Mouse (Mus musculus) midbrain, embryonic 10.5 days (tissue): ENCODE results near the gene Rnf168. TPM values are rescaled to one million over a fixed set of nuclear protein-coding genes. Genes with fewer than 3 reads are reported as not detected.

ENCODE experiments used
- DNase-seq: peaks from one replicate; pipeline ENCODE4 v3.0.0-alpha.2; 2017; ENCODE audit warnings: low spot score
- H3K27ac ChIP-seq: fragments of 300-500 bp; sonication (generic); replicated peaks from 2 replicates; pipeline ENCODE4 v1.5.1; 2016; ENCODE audit warnings: mild to moderate bottlenecking
- H3K27me3 ChIP-seq: fragments of 300-500 bp; sonication (generic); 2 replicates; pipeline ENCODE4 v1.6.1; 2016; ENCODE audit warnings: low read depth, mild to moderate bottlenecking; ENCODE audit not compliant: poor library complexity, severe bottlenecking
- H3K36me3 ChIP-seq: fragments of 300-500 bp; sonication (generic); 2 replicates; pipeline ENCODE4 v1.6.1; 2016; ENCODE audit warnings: mild to moderate bottlenecking, moderate library complexity
- H3K4me1 ChIP-seq: fragments of 300-500 bp; sonication (generic); 2 replicates; pipeline ENCODE4 v1.6.1; 2016
- H3K4me3 ChIP-seq: fragments of 300-500 bp; sonication (generic); 2 replicates; pipeline ENCODE4 v1.5.1; 2016; ENCODE audit warnings: mild to moderate bottlenecking, moderate library complexity
- H3K9me3 ChIP-seq: fragments of 300-500 bp; sonication (generic); replicated peaks from 2 replicates; pipeline ENCODE4 v1.6.1; 2016; ENCODE audit warnings: mild to moderate bottlenecking
- WGBS: fragments of 180-500 bp; shearing (Covaris S2); methylation state at CpG from one replicate; pipeline ENCODE4 v1.1.7; 2016; 5-methylcytosine and 5-hydroxymethylcytosine counted together
- microRNA counts: library from miRNA; unstranded; fragments of <30 nt; microRNA quantifications from one replicate; lab custom pipeline; 2017
- microRNA-seq: library from miRNA; unstranded; fragments of <30 nt; microRNA quantifications from one replicate; pipeline ENCODE4, GENCODE M21; 2017
- polyA plus RNA-seq: library from polyadenylated mRNA; unstranded; fragments of >200 nt; fragmentation: Nextera tagmentation; extraction: Ambion mirVana; gene quantifications from 2 replicates; pipeline ENCODE4 v1.2.1, GENCODE M21; 2016

The Rnf168 gene
- polyA plus RNA-seq, 1 experiment from 2014 or later: 35.2 TPM

GRCm38 (mm10) chr16:32332040-32332555 lies 54.8 kb downstream of the Rnf168 start, which contains the start of gene Ubxn7:
TSS of gene Ubxn7 (plus strand) at chr16:32332257.
- peak; percentile 99 for DNase-seq
- WGBS: under 1% methylated on average over 52 of the region's 52 CpGs
- Histone ChIP-seq H3K27ac (peak within 1 kb of the TSS; percentile 99), H3K36me3 (no peaks in the 10 kb centered on the region), H3K4me1 (peaks cover 25% of the 10 kb centered on the region), H3K9me3 (no peaks in the 10 kb centered on the region), H3K27me3 (no peaks in the 10 kb centered on the region), H3K4me3 (peak within 1 kb of the TSS; percentile 97)

DNA sequence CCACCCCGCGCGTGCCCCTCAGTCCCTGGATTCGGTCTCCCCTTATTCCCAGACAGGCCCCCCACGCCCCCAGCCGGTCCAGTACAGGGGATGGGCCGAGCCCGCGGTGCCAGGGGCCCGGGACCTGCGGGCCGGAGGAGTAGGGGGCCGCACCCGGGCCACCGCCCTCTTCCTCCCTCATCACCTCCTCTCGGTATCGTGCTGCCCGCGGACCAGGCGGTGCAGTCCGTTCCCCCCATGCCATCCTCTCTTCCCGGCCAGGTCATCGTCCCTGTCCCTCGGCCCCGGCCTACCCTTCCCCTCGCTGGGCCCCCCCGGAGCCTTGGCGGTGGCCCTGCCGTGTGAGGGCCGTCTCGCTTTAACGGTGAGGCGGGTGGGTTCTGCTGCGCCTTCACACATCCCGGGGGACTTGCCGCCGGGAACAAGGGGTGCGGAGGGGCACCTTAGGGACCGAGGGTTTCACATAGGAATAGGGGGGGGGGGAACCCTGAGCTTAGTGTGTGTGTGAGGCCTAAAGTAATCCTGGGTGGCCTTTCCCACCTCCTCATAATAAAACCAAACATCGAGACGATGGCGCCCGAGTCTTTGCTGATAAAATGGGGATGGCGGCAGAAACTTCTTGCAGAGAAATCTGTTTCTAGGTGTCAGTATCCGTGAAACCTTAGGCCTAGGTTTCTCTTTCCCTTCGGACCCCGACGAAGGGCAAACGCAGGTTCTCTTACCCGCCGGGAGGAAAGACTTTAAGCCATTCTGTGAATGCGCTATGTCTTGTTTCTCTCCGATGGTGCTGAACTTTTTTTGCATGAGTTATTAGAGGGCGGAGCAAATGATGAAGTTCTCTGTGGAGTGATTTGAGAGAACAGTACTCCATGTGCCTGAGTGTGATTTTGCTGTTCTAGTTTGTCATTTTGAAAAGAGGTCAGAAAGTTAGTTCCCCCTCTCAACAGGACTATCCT lies 55.6 kb downstream of the Rnf168 start:
- Histone ChIP-seq H3K4me3 (peak overlapping the region; percentile 97), H3K9me3 (no peaks in the 10 kb centered on the region), H3K4me1 (peaks cover 25% of the 10 kb centered on the region), H3K27me3 (no peaks in the 10 kb centered on the region), H3K27ac (peak overlapping the region; percentile 99), H3K36me3 (no peaks in the 10 kb centered on the region)
- under 1% methylated on average over 54 of the region's 54 CpGs for WGBS
- DNase-seq: no peak

- WGBS: 92% methylated on average over 5 of the region's 5 CpGs
- DNase-seq: no peak
- no peaks in the 10 kb centered on the region for H3K36me3 ChIP-seq
Measured at GRCm38 (mm10) chr16:32335146-32335545, 57.9 kb downstream of the Rnf168 start.

DNA sequence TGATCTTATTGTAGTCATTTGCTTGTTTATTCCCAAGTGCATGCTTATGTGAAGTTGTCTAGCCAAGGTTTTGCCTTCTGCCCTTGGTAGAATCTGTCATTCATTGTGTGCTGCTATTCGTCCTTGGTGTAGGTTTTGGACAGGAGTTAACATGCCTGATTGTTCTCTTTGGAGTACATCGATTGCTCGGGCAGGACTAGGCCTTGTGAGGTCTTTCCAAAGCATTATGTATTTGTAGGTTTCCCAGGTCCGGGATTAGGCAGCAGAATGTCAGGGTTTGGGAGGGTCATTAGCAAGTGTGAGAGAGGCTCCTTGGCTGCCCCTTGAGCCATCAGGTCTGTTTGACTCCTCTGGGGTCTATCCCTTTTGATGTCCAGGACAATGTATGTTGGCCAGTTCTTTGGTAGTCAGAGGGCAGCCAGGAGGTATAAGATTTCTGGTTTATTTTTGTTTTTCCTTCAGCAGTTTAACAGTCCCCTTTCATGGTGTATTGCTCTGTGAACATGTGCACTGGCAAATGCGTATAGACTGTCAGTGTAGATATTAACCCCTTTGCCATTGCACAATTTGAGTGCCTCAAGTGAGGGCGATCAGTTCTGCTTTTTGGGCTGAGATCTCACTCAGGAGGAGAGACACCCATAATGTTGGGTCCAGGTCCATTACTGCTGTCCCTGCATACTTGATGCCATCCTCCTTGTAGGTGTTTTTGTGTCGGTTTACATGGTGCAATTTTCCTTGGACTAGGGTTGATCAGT lies 58.9 kb downstream of the Rnf168 start:
- Histone ChIP-seq H3K27ac (no peak overlapping the region), H3K4me1 (peaks cover 24% of the 10 kb centered on the region), H3K4me3 (no peak overlapping the region), H3K36me3 (no peaks in the 10 kb centered on the region; the same call in 1 of the 2 replicates), H3K27me3 (no peaks in the 10 kb centered on the region), H3K9me3 (no peaks in the 10 kb centered on the region)
- 81% methylated on average over 7 of the region's 7 CpGs for WGBS
- no peak for DNase-seq

More at GRCm38 (mm10) chr16:32335146-32335545, 57.9 kb downstream of the Rnf168 start:
- Histone ChIP-seq H3K4me3 (no peak overlapping the region), H3K9me3 (no peaks in the 10 kb centered on the region), H3K4me1 (peaks cover 25% of the 10 kb centered on the region), H3K27me3 (no peaks in the 10 kb centered on the region), H3K27ac (no peak overlapping the region)

- H3K36me3 ChIP-seq: no peaks in the 10 kb centered on the region; the same call in 1 of the 2 replicates
Measured at GRCm38 (mm10) chr16:32337001-32337400, 59.7 kb downstream of the Rnf168 start.

DNA sequence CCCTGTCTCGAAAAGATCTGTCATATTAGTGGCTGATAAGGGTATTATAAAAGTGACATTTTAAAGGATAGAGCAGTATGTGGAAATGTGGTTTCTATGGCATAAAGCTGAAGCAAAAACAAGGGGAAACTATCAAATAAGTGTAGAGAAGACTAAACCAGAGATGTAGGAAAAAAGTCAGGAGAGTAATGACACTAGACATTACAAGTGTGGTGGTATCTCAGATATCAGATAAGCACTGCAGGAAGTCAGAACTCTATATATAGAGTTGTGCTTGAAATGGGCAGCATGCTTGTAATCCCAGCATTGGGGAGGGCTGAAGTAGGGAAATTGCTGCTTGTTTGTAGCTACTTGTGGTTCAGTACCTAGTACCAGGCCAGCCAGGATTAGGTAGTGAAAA lies 63.2 kb downstream of the Rnf168 start:
- Histone ChIP-seq H3K27me3 (no peaks in the 10 kb centered on the region), H3K27ac (no peak overlapping the region), H3K9me3 (no peaks in the 10 kb centered on the region), H3K4me1 (peaks cover 6% of the 10 kb centered on the region), H3K36me3 (no peaks in the 10 kb centered on the region; the same call in 1 of the 2 replicates), H3K4me3 (no peak overlapping the region)
- DNase-seq: no peak
- 95% methylated on average over 1 of the region's 1 CpGs for WGBS

More at GRCm38 (mm10) chr16:32337001-32337400, 59.7 kb downstream of the Rnf168 start:
- Histone ChIP-seq H3K4me3 (no peak overlapping the region), H3K4me1 (peaks cover 19% of the 10 kb centered on the region), H3K27me3 (no peaks in the 10 kb centered on the region), H3K27ac (no peak overlapping the region), H3K9me3 (no peaks in the 10 kb centered on the region)
- DNase-seq: no peak

DNA sequence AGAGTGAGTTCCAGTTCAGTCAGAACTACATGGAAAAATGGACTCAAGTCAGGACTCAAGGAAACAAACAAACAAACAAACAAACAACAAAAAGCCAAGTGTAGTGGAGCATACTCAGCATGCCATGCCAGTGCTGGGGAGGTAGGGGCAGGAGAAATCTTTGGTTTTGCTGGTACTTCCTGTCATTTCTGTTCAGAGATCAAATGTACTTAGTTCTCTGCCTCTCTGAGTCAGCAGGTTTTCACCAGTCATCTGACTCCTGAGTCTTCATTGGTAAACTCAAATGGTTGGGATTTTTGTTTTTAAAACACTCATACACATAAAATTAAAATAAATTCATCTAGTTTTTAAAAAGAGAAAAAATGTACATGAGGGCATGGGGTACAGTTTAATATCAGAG lies 68.3 kb downstream of the Rnf168 start:
- no peaks in the 10 kb centered on the region for H3K4me1 ChIP-seq
- no peaks in the 10 kb centered on the region for H3K9me3 ChIP-seq
- DNase-seq: no peak
- H3K27ac ChIP-seq: no peak overlapping the region
- H3K27me3 ChIP-seq: no peaks in the 10 kb centered on the region
- peaks cover under 1% of the 10 kb centered on the region; the same call in 1 of the 2 replicates for H3K36me3 ChIP-seq
- H3K4me3 ChIP-seq: no peak overlapping the region

DNA sequence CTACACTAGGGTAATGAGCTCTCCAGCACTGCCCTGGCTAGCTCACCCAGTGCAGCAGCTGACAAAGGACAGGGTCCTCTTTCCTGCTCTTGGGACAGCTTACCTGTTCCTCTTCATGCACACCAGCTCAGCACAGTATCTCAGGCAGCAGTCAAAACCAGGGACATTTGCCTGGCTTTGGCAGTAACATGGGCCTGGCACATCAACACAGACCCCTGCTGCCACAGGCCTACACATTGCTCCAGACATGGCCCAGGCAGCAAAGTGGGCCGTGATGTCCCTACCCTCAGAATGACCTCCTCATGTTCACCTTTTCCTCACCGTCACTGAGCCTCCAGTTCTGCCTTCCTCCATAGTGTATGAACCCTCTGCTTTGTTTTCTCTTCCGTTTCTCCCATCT lies 73.5 kb downstream of the Rnf168 start:
- H3K27me3 ChIP-seq: no peaks in the 10 kb centered on the region
- WGBS: 86% methylated on average over 3 of the region's 3 CpGs

More for the DNA sequence above, 73.5 kb downstream of the Rnf168 start:
- no peak for DNase-seq
- no peaks in the 10 kb centered on the region for H3K9me3 ChIP-seq
- no peak overlapping the region for H3K4me3 ChIP-seq
- H3K4me1 ChIP-seq: no peaks in the 10 kb centered on the region
- no peak overlapping the region for H3K27ac ChIP-seq
- peaks cover 46% of the 10 kb centered on the region for H3K36me3 ChIP-seq

MicroRNAs encoded within 50 kb of the gene (microRNA counts, 519-probe panel; counts per million panel counts)
- not detected for microRNA mmu-miR-1946a (lab: Ali Mortazavi, UCI)

Small RNAs within 50 kb of the gene (microRNA-seq; reads per million reads assigned to microRNA genes)
- not detected for gene Mir1946a

Other genes with a start within 250 kb of the Rnf168 start
- gene Pak2, start 198.1 kb upstream of the Rnf168 start, polyA plus RNA-seq: 40.8 and 45.1 TPM in 2 replicates
- gene Pigx, start 177.7 kb upstream of the Rnf168 start, polyA plus RNA-seq: 148 and 153 TPM in 2 replicates
- 36.2 and 38.3 TPM in 2 replicates for gene Cep19, start 177.7 kb upstream of the Rnf168 start, polyA plus RNA-seq
- gene Nrros, start 111.9 kb upstream of the Rnf168 start, polyA plus RNA-seq: 8.9 and 9.1 TPM in 2 replicates
- 0.25 TPM in 1 of 2 replicates, not detected in the other for gene Bex6, start 97.6 kb upstream of the Rnf168 start, polyA plus RNA-seq
- 7.0 and 8.6 TPM in 2 replicates for gene Fbxo45, start 30.3 kb upstream of the Rnf168 start, polyA plus RNA-seq
- gene Wdr53, start 30.2 kb upstream of the Rnf168 start, polyA plus RNA-seq: 18.6 and 19.2 TPM in 2 replicates
- 0.07 TPM in 1 of 2 replicates, not detected in the other for gene Smco1, start 6.0 kb upstream of the Rnf168 start, polyA plus RNA-seq
- 25.7 and 28.5 TPM in 2 replicates for gene Ubxn7, start 54.8 kb downstream of the Rnf168 start, polyA plus RNA-seq
- gene Tm4sf19, start 123.0 kb downstream of the Rnf168 start, polyA plus RNA-seq: not detected in 2 replicates
- 34.6 and 36.3 TPM in 2 replicates for gene Tctex1d2, start 142.2 kb downstream of the Rnf168 start, polyA plus RNA-seq
- gene Pcyt1a, start 153.5 kb downstream of the Rnf168 start, polyA plus RNA-seq: 43.1 and 46.4 TPM in 2 replicates
- 0.16 and 0.35 TPM in 2 replicates for gene Slc51a, start 210.4 kb downstream of the Rnf168 start, polyA plus RNA-seq
- gene Zdhhc19, start 218.8 kb downstream of the Rnf168 start, polyA plus RNA-seq: not detected in 2 replicates